Mouse (Mus musculus): ENCODE measurements around the gene Ino80d.

DNA sequence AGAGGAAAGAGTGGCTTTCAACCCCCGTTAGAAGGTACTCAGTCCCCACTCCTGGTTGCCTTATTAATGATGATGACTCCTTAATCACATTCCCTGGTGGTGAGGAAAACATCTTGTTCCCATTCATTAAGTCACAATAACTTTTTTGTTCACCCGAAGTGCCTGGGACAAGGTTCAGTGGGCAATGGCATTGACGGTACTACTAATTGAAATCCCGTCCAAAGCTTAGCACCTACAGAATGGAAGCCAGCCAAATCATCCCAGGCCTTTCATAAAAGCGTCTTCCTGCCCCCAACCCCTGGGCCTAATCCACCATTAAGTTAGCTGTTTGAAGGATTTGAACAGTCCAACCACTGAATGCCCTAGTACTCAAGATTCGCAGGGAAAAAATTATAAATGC, 159.1 kb downstream of the Ino80d start:
- TF ChIP-seq CTCF (IDR thresholded peaks at IDR 0.05; ENCODE audit: extremely low read depth, insufficient read length, insufficient replicate concordance, low read depth, low read length), result no peak
- no peak for TF ChIP-seq POLR2A (IDR thresholded peaks at IDR 0.05; ENCODE audit: low read depth, low read length)
